In genomic region chr6:61315884-61316601, GRCm38 (mm10) we compare ENCODE assay signal across 8 mouse cellular contexts.
DNase-seq lines count a peak whose midpoint lies in the region; ATAC-seq lines count a peak whose summit lies in the region.

No protein-coding gene starts in this region.

- H3K27ac ChIP-seq in forebrain, embryonic 16.5 days (ENCODE audit: low read length) = no peak overlapping the region
- no peak overlapping the region for H3K27ac ChIP-seq in lung, embryonic 16.5 days (ENCODE audit: low read length)

- WGBS in forebrain, embryonic 16.5 days = 27% methylated on average over 6 of the region's 6 CpGs
- 22% methylated on average over 6 of the region's 6 CpGs for whole genome bisulfite sequencing in lung, embryonic 16.5 days

- peaks cover 9% of the 10 kb centered on the region for H3K36me3 ChIP-seq in forebrain, embryonic 16.5 days (ENCODE audit: control insufficient read depth, insufficient read depth)
- H3K36me3 ChIP-seq in lung, embryonic 16.5 days (ENCODE audit: control insufficient read depth, insufficient read depth, low read length) = no peaks in the 10 kb centered on the region

- H3K9me3 ChIP-seq in forebrain, embryonic 16.5 days (ENCODE audit: control insufficient read depth, low read length) = peaks cover 3% of the 10 kb centered on the region; the same call in 1 of the 2 replicates
- no peaks in the 10 kb centered on the region for H3K9me3 ChIP-seq in lung, embryonic 16.5 days (ENCODE audit: control insufficient read depth, low read length)

- H3K27me3 ChIP-seq in forebrain, embryonic 16.5 days (replicated peaks; ENCODE audit: control insufficient read depth, insufficient read depth, low read length) = no peaks in the 10 kb centered on the region
- H3K27me3 ChIP-seq in lung, embryonic 16.5 days (ENCODE audit: control insufficient read depth, insufficient read depth, low read depth, low read length) = no peaks in the 10 kb centered on the region

- H3K4me2 ChIP-seq in forebrain, embryonic 16.5 days (ENCODE audit: low read length) = no peak overlapping the region
- H3K4me2 ChIP-seq in lung, embryonic 16.5 days (ENCODE audit: low read depth, low read length) = no peak overlapping the region

- ATAC-seq in forebrain, embryonic 16.5 days = peak; percentile 88
- ATAC-seq in lung, embryonic 16.5 days (ENCODE audit: low read depth) = peak; percentile 67; the same call in 1 of the 2 replicates

- DNase-seq in kidney, adult 18-20 months = peak; percentile 22
- DNase-seq in kidney, adult 11 months = no peak
- DNase-seq in cerebellum, adult 11-12 months = peak; percentile 18
- peak; percentile 46 for DNase-seq in kidney, postnatal 14 days
- peak; percentile 58 to 71 for DNase-seq in right cerebral cortex, adult 2 months (ENCODE audit: low spot score in 2 of 2)
- no peak for DNase-seq in T-cell, adult 2 months (ENCODE audit: low spot score)

- no peak overlapping the region for H3K4me3 ChIP-seq in forebrain, embryonic 16.5 days (replicated peaks; ENCODE audit: low read length)
- no peak overlapping the region for H3K4me3 ChIP-seq in lung, embryonic 16.5 days (ENCODE audit: low read length)

- no peak overlapping the region for H3K9ac ChIP-seq in forebrain, embryonic 16.5 days (replicated peaks; ENCODE audit: low read depth, low read length)
- no peak overlapping the region for H3K9ac ChIP-seq in lung, embryonic 16.5 days (ENCODE audit: low read length)

- H3K4me1 ChIP-seq in forebrain, embryonic 16.5 days (replicated peaks; ENCODE audit: control insufficient read depth, insufficient read depth, low read length) = 0 out of 2 replicates have a peak, but pooled peaks cover 2% of the 10 kb centered on the region
- H3K4me1 ChIP-seq in lung, embryonic 16.5 days (replicated peaks; ENCODE audit: control insufficient read depth, insufficient read depth, low read length) = no peaks in the 10 kb centered on the region

Comparison
In these comparisons a context has a peak if more than half of its experiments do, and no peak if none do; other contexts are left out.
1. DNase-seq: peak in kidney, adult 18-20 months (single experiment), cerebellum, adult 11-12 months (single experiment), kidney, postnatal 14 days (single experiment) and right cerebral cortex, adult 2 months (2 of 2); none in kidney, adult 11 months (single experiment) and T-cell, adult 2 months (single experiment).